Mouse (Mus musculus) adrenal gland, adult 2 months (tissue): ENCODE measurements around the gene Kif26b. TPM values are rescaled to one million over a fixed set of nuclear protein-coding genes. Genes with fewer than 3 reads are reported as not detected.

Source experiments
- polyA plus RNA-seq: library from polyadenylated mRNA; depleted of rRNA; stranded (reverse); fragments of >200 nt; gene quantifications from 2 replicates; pipeline ENCODE4 v1.2.3, GENCODE M21; 2012; rRNA removed
- total RNA-seq, 2 experiments: library from RNA; stranded (reverse); gene quantifications; 2 replicates each; pipeline ENCODE4 v1.2.3; 2021

The Kif26b gene
- total and polyA plus RNA-seq, 3 experiments = 0.18 to 1.9 (median 1.6) TPM

Other genes with a start within 250 kb of the Kif26b start
- gene Cox20, start 210.0 kb upstream of the Kif26b start, total RNA-seq = 100 to 1,000 TPM in 1 of 2 experiments, 10 to 100 TPM in 1; 95.5 to 132 TPM
- 4.1 and 4.7 TPM in 2 replicates for gene Cox20, start 210.0 kb upstream of the Kif26b start, polyA plus RNA-seq
- gene Hnrnpu, start 191.3 kb upstream of the Kif26b start, total RNA-seq = 100 to 1,000 TPM; 319 to 336 TPM
- 27.4 and 28.2 TPM in 2 replicates for gene Hnrnpu, start 191.3 kb upstream of the Kif26b start, polyA plus RNA-seq
- 1 to 10 TPM; 2.6 to 2.9 TPM for gene Efcab2, start 123.0 kb upstream of the Kif26b start, total RNA-seq
- gene Efcab2, start 123.0 kb upstream of the Kif26b start, polyA plus RNA-seq = 0.07 and 0.08 TPM in 2 replicates